Mouse (Mus musculus): ENCODE measurements at regions not wholly inside any gene's neighbourhood (a gene's known extent, or its start where the extent isn't known, plus 50 kb on each side); places are given as distances from the start of the nearest gene placed in this dataset.

- TF ChIP-seq CTCF (IDR thresholded peaks at IDR 0.05) = no peak
- no peak for TF ChIP-seq EP300 (IDR thresholded peaks at IDR 0.05)
Measured at GRCm38 (mm10) chr13:15803965-15804364, 207.7 kb upstream of the Inhba start.
